Mouse (Mus musculus): ENCODE data around the gene 4930550C14Rik. TPM values are rescaled to one million over a fixed set of nuclear protein-coding genes. Genes with fewer than 3 reads are reported as not detected.

The 4930550C14Rik gene
- polyA plus RNA-seq, 1 experiment from 2014 or later = 0.45 TPM

Small RNA genes within 50 kb of the gene (microRNA-seq; reads per million reads assigned to microRNA genes)
- not detected for gene Mir130c

Other genes with a start within 250 kb of the 4930550C14Rik start
- gene Ddx10, start 154.3 kb upstream of the 4930550C14Rik start, polyA plus RNA-seq (2015; fragmentation: Nextera tagmentation; extraction: Ambion mirVana) = 24.5 and 24.7 TPM in 2 replicates
- gene Exph5, start 100.7 kb upstream of the 4930550C14Rik start, polyA plus RNA-seq (2015; fragmentation: Nextera tagmentation; extraction: Ambion mirVana) = 0.06 and 0.25 TPM in 2 replicates
- 6.6 and 7.8 TPM in 2 replicates for gene Kdelc2, start 18.3 kb upstream of the 4930550C14Rik start, polyA plus RNA-seq (2015; fragmentation: Nextera tagmentation; extraction: Ambion mirVana)
- gene Atm, start 134.4 kb downstream of the 4930550C14Rik start, polyA plus RNA-seq (2015; fragmentation: Nextera tagmentation; extraction: Ambion mirVana) = 11.3 and 14.2 TPM in 2 replicates
- gene Npat, start 134.7 kb downstream of the 4930550C14Rik start, polyA plus RNA-seq (2015; fragmentation: Nextera tagmentation; extraction: Ambion mirVana) = 11.7 and 13.0 TPM in 2 replicates
- gene Acat1, start 208.1 kb downstream of the 4930550C14Rik start, polyA plus RNA-seq (2015; fragmentation: Nextera tagmentation; extraction: Ambion mirVana) = 131 and 132 TPM in 2 replicates